Mouse (Mus musculus) lung, postnatal 10 days (tissue): ENCODE measurements at regions not wholly inside any gene's neighbourhood (a gene's known extent, or its start where the extent isn't known, plus 50 kb on each side); places are given as distances from the start of the nearest gene placed in this dataset.
A peak's percentile ranks its signal among the peaks of the same experiment; 100 is the strongest.

Source experiments
- DNase-seq: peaks from one replicate; pipeline ENCODE4 v3.0.0; 2021

GRCm38 (mm10) chrX:85329474-85330225, 80.2 kb downstream of the Fthl17a start:
- DNase-seq, result no peak

DNA sequence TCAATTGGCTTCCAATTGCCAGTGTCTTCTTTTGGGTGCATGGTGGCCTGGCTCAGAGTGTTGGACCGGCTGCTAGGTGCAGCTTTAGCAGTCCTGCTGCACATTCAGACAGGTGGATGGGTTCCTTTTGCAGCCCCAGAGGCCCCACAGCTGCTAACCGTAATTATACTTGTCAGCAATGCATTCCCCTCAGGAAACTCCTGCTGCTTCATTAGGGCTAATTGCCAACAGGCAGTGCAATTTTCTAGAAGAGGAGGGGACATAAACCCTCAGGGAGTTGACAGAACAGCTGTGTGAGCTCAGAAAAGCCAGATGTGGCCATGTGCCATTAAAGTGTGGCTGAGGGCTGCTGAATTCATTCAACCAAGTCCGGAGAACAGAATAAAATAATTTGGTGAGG, 94.0 kb downstream of the Fthl17a start:
- peak; percentile 47 for DNase-seq

- DNase-seq, result no peak
Observed at GRCm38 (mm10) chrX:85375296-85375695, 125.8 kb downstream of the Fthl17a start.

DNA sequence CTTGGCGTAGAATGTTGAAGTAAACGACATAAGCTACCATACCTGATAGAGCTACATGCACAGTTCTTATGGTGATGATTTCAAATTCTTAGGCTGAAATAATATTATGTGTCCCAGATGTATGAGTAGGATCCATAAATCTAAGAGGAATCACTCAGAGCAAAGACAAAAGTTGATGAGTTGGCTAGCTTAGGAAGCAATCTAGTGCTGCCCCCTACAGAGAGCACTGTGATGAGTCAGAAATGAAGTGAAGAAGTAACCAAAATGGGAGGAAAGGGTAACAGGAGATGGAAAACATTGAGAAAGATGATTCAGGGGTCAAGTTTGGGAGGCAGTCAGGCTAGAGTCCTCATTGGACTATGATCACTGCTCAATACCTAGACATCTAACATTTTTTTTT, 135.0 kb downstream of the Fthl17a start:
- no peak for DNase-seq
